Mouse (Mus musculus) gastrocnemius, adult 18-20 months (tissue): ENCODE results near the gene H2afy. TPM values are rescaled to one million over a fixed set of nuclear protein-coding genes. Genes with fewer than 3 reads are reported as not detected.

Experiments used
- DNase-seq: peaks from one replicate; pipeline ENCODE4 v3.0.0; 2021; ENCODE audit warnings: low spot score
- long read RNA-seq, 2 experiments: library from polyadenylated mRNA; stranded (forward); transcript quantifications; one replicate each; pipeline ENCODE4 v2.0.0; 2021
- total RNA-seq, 2 experiments: library from RNA; stranded (reverse); gene quantifications; 2 replicates each; pipeline ENCODE4 v1.2.3; 2021

The H2afy gene
- total RNA-seq: 10 to 100 TPM; 59.7 to 70.6 TPM
- long read RNA-seq, experiment 1, transcript H2afy-202 (9 exons, 1,933 nt): major isoform, 39 of 106 reads
- long read RNA-seq, experiment 1, partial matches to known transcripts: 1 of 106 reads
- long read RNA-seq, experiment 1, other reads (novel, unspliced or antisense): 66 of 106 reads
- long read RNA-seq, experiment 2, transcript H2afy-202 (9 exons, 1,933 nt): major isoform, 36 of 90 reads
- long read RNA-seq, experiment 2, partial matches to known transcripts: 3 of 90 reads
- long read RNA-seq, experiment 2, other reads (novel, unspliced or antisense): 50 of 90 reads

DNA sequence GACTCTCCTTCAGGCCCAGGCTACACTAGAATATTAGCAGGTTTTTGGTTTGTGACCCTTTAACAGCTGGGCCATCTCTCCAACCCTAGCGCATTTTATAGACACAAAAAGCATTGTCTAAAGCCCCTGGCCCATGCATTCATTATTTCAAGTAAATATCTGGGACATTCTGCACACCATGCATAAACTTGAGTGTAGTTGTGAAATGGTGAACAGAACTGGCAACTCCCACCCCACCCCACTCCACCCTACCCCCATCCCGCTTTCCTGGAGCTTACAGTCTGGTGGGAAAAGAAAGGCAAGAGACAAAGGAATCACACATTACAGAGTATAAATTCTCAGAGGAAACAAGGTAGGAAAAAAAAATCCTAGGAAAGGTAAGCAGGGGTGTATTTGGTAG is at the start of gene H2afy:
Gene H2afy (minus strand): TSS at position 162 of the 400 bp plus-strand sequence.
- DNase-seq: no peak

GRCm38 (mm10) chr13:56183687-56184086 is 47.5 kb upstream of the H2afy start:
- DNase-seq: no peak

- peak; percentile 21 for DNase-seq
Measured at GRCm38 (mm10) chr13:56181424-56181823, 45.3 kb upstream of the H2afy start.

DNA sequence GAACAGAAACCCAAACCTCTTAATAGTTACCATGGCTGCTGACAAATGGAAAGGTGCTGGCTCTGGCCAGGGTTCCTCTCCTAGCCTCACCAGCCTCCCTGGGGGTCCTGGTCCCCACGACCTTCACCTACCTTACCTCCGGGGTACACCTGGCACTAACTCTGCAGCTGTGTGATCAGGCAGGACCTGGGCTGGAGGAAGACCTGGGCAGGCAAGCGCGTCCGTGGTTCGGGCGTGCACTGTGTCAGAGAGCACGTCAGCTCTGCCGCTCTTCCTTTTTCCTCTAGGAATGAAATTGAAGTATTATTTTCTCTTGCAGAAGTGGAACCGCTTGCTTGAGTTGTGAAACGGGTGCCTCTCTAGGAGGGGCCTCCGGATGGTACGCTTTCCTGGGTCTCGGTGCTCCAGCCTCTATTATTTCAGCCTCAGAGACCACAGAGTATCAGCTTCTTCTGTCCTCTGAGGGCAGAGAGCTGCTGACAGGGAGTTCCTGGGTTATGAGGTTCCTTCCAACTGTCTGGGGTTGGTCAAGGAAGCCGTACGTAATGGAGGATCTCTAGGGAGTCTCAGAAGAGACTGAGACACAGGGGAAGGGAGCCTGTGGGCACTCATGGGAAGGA is 42.4 kb upstream of the H2afy start, which contains the start of gene Tifab:
Gene Tifab (minus strand): TSS at position 470 of the 620 bp plus-strand sequence.
- DNase-seq: no peak

DNA sequence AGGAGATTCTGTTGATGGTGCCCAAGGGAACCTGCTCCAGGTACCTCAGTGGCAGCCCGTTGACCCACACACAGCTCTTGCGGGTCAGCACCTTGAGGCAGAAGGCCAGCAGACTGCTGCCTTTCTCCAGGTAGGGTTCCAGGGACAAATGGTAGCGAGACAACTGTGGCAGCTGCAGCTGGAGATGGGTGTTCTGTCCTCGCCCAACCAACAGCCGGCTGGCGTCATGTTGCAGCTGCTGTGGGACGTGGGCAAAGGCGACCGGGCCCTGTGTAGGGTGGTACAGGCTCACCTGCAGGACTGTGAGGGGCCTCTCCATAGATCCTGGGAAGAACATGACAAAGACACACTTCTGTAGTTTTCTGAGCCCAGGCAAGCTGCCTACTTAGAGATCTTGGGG is 40.1 kb upstream of the H2afy start:
- DNase-seq: no peak

DNA sequence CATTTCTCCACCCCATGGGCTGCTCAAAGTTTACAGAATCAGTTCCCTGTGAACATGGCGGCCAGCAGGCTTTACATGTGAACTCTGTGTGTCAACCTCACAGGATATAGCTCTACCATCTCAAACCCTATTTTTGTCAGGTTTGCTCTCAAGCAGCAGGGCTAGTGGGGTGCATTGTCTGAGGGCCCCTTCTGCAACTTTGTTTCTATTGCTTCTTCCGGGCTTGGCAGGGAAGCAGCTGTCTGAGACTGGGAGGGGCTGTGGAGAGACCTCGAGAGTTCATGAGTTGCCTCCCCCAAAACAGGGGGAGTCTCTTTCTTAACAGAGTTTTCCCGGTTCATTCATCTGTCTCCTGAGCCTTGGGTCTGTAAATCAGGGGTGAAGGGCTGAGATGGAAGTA is 39.7 kb upstream of the H2afy start:
- no peak for DNase-seq

- DNase-seq: no peak
Measured at GRCm38 (mm10) chr13:56172901-56173545, 36.9 kb upstream of the H2afy start.

GRCm38 (mm10) chr13:56172106-56172505 is 35.9 kb upstream of the H2afy start:
- no peak for DNase-seq

DNA sequence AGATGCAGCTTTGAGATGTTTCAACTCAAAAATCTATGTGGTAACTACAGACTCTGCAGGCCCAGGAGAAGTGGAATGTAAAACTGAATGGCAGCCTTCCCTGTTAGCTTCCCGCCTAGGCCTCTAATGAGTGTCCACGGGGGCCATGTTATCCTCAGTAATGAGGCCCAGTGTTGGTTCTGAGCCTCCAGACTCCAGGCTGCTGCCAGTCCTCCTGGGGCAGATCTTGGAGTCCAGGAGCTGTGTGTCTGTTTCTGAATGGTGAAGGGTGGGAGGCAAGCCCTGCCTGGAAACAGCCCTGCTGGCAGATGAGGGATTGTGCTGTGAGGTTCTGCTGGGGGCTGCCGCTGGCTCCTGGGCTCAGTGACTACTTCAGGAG is 32.2 kb upstream of the H2afy start:
- DNase-seq: no peak

- no peak for DNase-seq
Measured at GRCm38 (mm10) chr13:56167446-56168402, 31.6 kb upstream of the H2afy start.

DNA sequence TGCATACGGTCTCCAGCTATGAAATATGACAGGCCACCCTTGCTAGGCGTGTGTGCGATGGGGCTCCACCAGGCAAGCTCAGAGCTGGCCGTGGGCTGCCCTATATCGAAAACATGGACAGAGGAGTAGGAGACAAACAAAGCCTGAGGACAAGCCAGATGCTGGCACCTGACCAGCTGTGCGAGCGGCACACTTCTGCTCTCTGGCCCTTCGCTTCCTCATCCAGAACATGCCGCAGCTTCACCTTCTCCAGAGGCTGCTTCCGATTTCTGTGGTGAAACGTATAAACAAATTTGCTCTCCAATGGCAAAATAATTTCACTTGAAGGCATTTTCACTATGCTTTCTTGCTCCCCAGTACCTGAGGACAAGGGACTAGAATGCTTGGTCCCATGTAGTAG is 29.4 kb upstream of the H2afy start:
- DNase-seq: no peak

DNA sequence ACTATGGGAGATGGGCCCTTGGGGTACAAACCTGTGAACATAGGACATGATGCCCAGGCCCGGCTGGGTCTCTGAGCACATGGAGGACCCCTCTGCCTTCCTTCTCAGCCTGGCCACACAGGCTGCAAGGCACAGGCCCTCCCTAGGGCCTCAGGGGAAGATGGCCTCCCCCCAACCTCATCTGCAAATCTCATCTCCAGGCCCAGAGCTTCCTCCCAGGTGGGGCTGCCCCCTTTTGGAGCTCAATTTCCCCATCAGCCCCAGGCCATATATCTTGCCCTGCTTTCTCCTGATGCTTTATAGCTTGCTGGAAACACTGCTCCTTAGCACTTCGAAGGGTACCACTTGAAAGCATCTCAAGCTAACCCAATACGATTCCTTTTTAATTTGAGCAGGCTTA is 28.2 kb upstream of the H2afy start:
- DNase-seq: no peak

DNA sequence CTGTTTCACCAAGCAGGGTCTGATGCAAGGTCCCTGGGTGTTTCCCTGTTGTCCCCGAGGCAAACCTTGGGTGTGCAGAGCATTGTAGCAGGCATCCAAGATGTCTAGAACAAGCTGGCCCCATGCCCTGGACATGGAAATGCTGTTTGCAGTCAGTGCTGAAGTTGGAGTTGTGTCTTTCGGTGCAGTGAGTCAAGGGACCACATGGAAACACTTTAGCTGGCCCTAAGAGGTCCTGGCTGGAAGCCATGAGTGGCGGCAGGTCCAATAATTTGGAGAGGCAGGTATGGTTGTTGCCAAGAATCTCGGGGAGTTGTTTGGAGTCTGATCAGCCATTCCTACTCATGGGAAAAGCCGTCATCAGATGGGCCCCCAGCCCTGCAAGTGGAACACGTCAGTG is 27.6 kb upstream of the H2afy start:
- DNase-seq: peak; percentile 67

- no peak for DNase-seq
Measured at GRCm38 (mm10) chr13:56162859-56163258, 26.7 kb upstream of the H2afy start.

- no peak for DNase-seq
Measured at GRCm38 (mm10) chr13:56159614-56160363, 23.6 kb upstream of the H2afy start.

- DNase-seq: no peak
Measured at GRCm38 (mm10) chr13:56159016-56159601, 22.9 kb upstream of the H2afy start.

DNA sequence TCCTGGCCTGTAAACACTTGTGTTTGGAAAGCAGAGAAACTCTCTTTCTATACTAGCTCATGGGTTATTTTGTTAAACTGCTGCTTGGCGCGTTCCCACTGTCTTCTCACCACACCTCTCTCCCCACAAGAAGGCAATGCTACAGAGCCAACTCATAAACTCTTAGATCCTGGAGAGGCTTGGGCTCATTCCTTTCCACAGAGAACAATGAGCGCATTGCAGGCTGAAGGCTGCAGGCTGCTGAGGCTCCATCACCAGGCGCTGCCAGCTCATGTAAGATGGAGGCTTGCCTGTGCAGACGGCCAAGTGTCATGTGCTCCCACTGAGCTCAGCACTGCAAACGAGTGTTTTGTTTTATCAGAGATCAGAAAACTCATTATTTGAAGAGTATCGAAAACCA is 19.5 kb upstream of the H2afy start:
- no peak for DNase-seq

DNA sequence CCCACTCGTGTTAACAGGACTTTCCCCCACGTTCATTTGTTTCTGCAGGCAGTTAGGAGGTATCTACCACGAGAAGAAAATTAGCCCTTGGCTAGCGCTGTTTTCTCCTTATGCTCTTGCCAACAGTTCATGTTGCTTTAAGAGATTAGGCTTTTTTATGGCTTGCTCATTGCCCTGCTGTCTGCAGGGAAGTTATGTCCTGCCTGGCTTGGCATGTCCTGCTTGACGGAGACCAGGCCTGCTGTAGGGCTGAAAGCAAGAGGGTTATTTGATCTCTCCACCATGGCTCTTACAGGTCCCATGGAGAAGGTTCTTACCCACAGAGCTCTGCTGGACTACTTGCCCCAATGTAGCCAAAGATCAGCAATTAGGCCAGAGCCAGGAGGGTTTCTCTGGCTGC is 18.9 kb upstream of the H2afy start:
- DNase-seq: peak; percentile 48

GRCm38 (mm10) chr13:56152773-56153460 is 16.8 kb upstream of the H2afy start:
- no peak for DNase-seq
